In genomic region chr5:125151872-125152534, GRCm38 (mm10) we compare ENCODE assay signal across 8 mouse cellular contexts. TPM values are rescaled to one million over a fixed set of nuclear protein-coding genes. Genes with fewer than 3 reads are reported as not detected.
DNase-seq lines count a peak whose midpoint lies in the region; ATAC-seq and TF ChIP-seq lines count a peak whose summit lies in the region.

No protein-coding gene starts in this region.

- H3K27me3 ChIP-seq in forebrain, embryonic 13.5 days, result no peaks in the 10 kb centered on the region
- no peaks in the 10 kb centered on the region for H3K27me3 ChIP-seq in myocyte (ENCODE audit: control insufficient read depth, insufficient read depth, insufficient read length)

- H3K36me3 ChIP-seq in forebrain, embryonic 13.5 days (ENCODE audit: poor library complexity, severe bottlenecking), result no peaks in the 10 kb centered on the region
- H3K36me3 ChIP-seq in myocyte (ENCODE audit: control insufficient read depth, insufficient read depth), result no peaks in the 10 kb centered on the region

- ATAC-seq in forebrain, embryonic 13.5 days, result peak; percentile 65
- ATAC-seq in monocyte, adult 5-6 weeks (replicated peaks; ENCODE audit: insufficient number of reproducible peaks, low FRiP score, low TSS enrichment, poor library complexity, severe bottlenecking), result no peak

- H3K4me1 ChIP-seq in forebrain, embryonic 13.5 days, result peaks cover 100% of the 10 kb centered on the region

- H3ac ChIP-seq in myocyte (ENCODE audit: control insufficient read depth, insufficient read length), result no peak overlapping the region

- no peak for TF ChIP-seq POLR2A in myocyte (IDR thresholded peaks at IDR 0.05; ENCODE audit: insufficient read length, low read depth)

- 7% methylated on average over 17 of the region's 17 CpGs for WGBS in forebrain, embryonic 13.5 days

- DNase-seq in gastrocnemius, postnatal 14 days, result peak; percentile 54
- no peak for DNase-seq in gastrocnemius, postnatal 10 days
- DNase-seq in ES-CJ7 (ENCODE audit: low read depth, low spot score), result peak; percentile 28
- DNase-seq in kidney, postnatal 36 days, result peak; percentile 68 to 72
- no peak for DNase-seq in frontal cortex, postnatal 25 days (ENCODE audit: low spot score in 2 of 2)

- peak overlapping the region; percentile 43 for H3K4me2 ChIP-seq in forebrain, embryonic 13.5 days
- H3K4me2 ChIP-seq in myocyte (ENCODE audit: low read depth), result peak overlapping the region; percentile 30

- H3K4me3 ChIP-seq in forebrain, embryonic 13.5 days, result no peak overlapping the region
- H3K4me3 ChIP-seq in myocyte, result no peak overlapping the region

- intact Hi-C loops in gastrocnemius, postnatal 14 days (cut with DNase I; ENCODE audit: low total_unique reads), result no loop called here

- peak overlapping the region; percentile 58 for H3K9ac ChIP-seq in forebrain, embryonic 13.5 days

- H3K79me2 ChIP-seq in myocyte (ENCODE audit: control insufficient read depth, insufficient read depth), result peaks cover 95% of the 10 kb centered on the region

- no peaks in the 10 kb centered on the region for H3K9me3 ChIP-seq in forebrain, embryonic 13.5 days (replicated peaks)

- H3K27ac ChIP-seq in forebrain, embryonic 13.5 days, result peak overlapping the region; percentile 98

TF ChIP-seq in myocyte, 11 proteins besides CTCF, POLR2A, EP300 and RAD21:
- TF ChIP-seq MYOD1 (IDR thresholded peaks at IDR 0.05; ENCODE audit: control insufficient read depth in 1 of 3, insufficient read length in 2 of 3, low read depth in 2 of 3) (no peak), CEBPB (IDR thresholded peaks at IDR 0.05; ENCODE audit: insufficient read depth, poor library complexity, severe bottlenecking) (no peak), TCF3 (IDR thresholded peaks at IDR 0.05; ENCODE audit: insufficient read length, low read depth) (no peak), E2F4 (IDR thresholded peaks at IDR 0.05; ENCODE audit: insufficient read depth) (no peak), POLR2AphosphoS2 (IDR thresholded peaks at IDR 0.05; ENCODE audit: insufficient read length, low read depth) (no peak), TCF12 (IDR thresholded peaks at IDR 0.05; ENCODE audit: insufficient read depth, poor library complexity, severe bottlenecking) (no peak), REST (IDR thresholded peaks at IDR 0.05; ENCODE audit: insufficient read depth, insufficient read length) (no peak), MYOG (IDR thresholded peaks at IDR 0.05; ENCODE audit: control insufficient read depth in 1 of 3, insufficient read depth in 1 of 3, insufficient read length in 2 of 3, low read depth in 2 of 3) (no peak), USF1 (IDR thresholded peaks at IDR 0.05; ENCODE audit: low read depth) (no peak), MAX (IDR thresholded peaks at IDR 0.05; ENCODE audit: low read depth) (no peak), SRF (IDR thresholded peaks at IDR 0.05; ENCODE audit: control insufficient read depth, insufficient read length, low read depth) (no peak)

RNA-seq across cellular contexts. Expression of gene Ncor2, which starts 27.0 kb away (rescaled TPM):
- total RNA-seq in gastrocnemius, postnatal 14 days (2021), result 10 to 100 TPM; 85.9 to 97.7 TPM
- 100 to 1,000 TPM; 116 to 123 TPM for total RNA-seq in gastrocnemius, postnatal 10 days (2021)
- polyA plus RNA-seq in forebrain, embryonic 13.5 days (2015; fragmentation: Nextera tagmentation; extraction: Ambion mirVana), result 25.6 and 27.3 TPM in 2 replicates
- polyA plus RNA-seq in myocyte (2012; fragmentation: generic; extraction: Trizol), result 127 TPM
- total RNA-seq in monocyte, adult 5-6 weeks (2017), result 14.4 to 63.8 TPM (median 24.3 TPM) in 3 replicates

Comparison
In these comparisons a context has a peak if more than half of its experiments do, and no peak if none do; other contexts are left out.
1. DNase-seq: peak in gastrocnemius, postnatal 14 days (single experiment), ES-CJ7 (single experiment) and kidney, postnatal 36 days (2 of 2); none in gastrocnemius, postnatal 10 days (single experiment) and frontal cortex, postnatal 25 days (0 of 2).